Mouse (Mus musculus) brain, embryonic 14.5 days (tissue): Measurements from ENCODE around the gene Ugt2a3.

ENCODE experiments used
- CTCF ChIP-seq: fragments of 200-500 bp; IDR thresholded peaks from 2 replicates; pipeline ENCODE4 v1.5.1; 2012; ENCODE audit warnings: inconsistent platforms, mild to moderate bottlenecking, moderate library complexity, borderline replicate concordance; ENCODE audit not compliant: insufficient read depth, insufficient read length; ENCODE audit errors: extremely low read depth
- POLR2A ChIP-seq: fragments of 200-500 bp; IDR thresholded peaks from 2 replicates; pipeline ENCODE4 v1.6.1; 2012; ENCODE audit warnings: mild to moderate bottlenecking, inconsistent platforms, borderline replicate concordance; ENCODE audit not compliant: poor library complexity, insufficient read depth, insufficient read length, severe bottlenecking; ENCODE audit errors: extremely low read depth

DNA sequence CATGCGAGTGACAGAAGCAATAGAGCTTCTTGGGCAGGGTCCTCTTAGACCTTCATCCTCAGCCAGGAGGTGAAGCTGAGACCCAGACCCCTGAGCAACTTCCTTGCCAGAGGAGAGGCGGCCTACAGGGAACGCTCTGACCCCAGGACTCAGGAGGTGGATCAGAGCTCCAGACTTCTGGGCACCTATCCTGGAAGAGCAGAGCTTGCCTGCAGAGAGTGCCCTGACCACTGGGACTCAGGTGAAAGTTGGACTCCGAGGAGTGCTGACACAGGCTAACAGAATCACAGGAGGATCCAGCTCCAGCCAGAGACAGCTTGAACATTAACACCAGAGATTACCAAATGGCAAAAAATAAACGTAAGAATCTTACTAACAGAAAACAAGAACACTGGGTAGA, 3.5 kb upstream of the Ugt2a3 start:
- TF ChIP-seq POLR2A (no peak), CTCF (no peak)
